Mouse (Mus musculus) granulocyte monocyte progenitor cell, adult 5-6 weeks (primary cell): ENCODE results near the gene Amelx. TPM values are rescaled to one million over a fixed set of nuclear protein-coding genes. Genes with fewer than 3 reads are reported as not detected.

Experiments used
- ATAC-seq: replicated peaks from 2 replicates; pipeline ENCODE4 v1.8.0; 2016; ENCODE audit warnings: mild to moderate bottlenecking, moderate TSS enrichment, inconsistent platforms; ENCODE audit not compliant: poor library complexity, severe bottlenecking
- total RNA-seq, 2 experiments: library from RNA; stranded (forward) in 1 of 2; stranded (reverse) in 1 of 2; fragments of 200-712, 200-1000 nt in 1 of 2; fragments of >200 nt in 1 of 2; fragmentation: Nextera tagmentation in 1 of 2; gene quantifications; 2 replicates each; pipeline ENCODE4 v1.2.3; 2014 to 2017

Gene Amelx
- not detected in 2 replicates for total RNA-seq (2014; fragmentation: Nextera tagmentation)
- not detected in 2 replicates for total RNA-seq (2017)

- ATAC-seq, result no peak
Observed at GRCm38 (mm10) chrX:169187100-169187499, at the start of gene Amelx. Gene Amelx (minus strand): TSS chrX:169187200.

DNA sequence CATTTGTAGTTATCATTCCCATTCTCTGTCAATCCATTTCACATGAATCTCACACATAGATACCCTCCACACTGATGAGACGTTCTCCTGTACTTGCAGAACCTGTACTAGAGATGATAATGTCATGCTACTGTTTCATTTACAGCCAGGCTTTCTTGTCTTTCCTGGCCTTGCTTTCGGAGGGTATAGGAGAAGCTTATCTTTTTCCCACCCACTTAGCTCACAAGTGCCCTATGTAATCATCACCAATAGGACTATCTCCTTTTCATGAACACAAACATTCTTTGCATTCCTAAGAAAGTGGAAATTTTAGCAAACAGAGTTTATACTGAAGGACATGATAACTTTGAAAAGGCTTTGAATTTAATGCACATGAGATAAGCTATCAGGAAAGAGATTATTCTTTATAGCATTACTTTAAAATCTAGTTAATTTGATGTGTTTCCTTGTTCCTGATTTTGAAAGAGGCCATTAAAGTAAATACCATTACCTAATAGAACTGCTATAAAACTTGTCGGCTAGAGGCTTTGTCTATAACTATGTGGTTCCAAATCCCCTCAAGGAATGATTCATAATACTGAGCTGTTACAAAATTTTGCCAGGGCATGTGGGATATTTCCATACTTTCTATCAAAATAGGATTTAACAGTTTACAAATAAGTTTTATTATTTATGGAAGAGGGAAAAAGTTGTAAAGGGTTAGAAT, 35.5 kb upstream of the Amelx start:
- no peak for ATAC-seq

GRCm38 (mm10) chrX:169220064-169220463, 33.1 kb upstream of the Amelx start:
- ATAC-seq, result peak; percentile 66

DNA sequence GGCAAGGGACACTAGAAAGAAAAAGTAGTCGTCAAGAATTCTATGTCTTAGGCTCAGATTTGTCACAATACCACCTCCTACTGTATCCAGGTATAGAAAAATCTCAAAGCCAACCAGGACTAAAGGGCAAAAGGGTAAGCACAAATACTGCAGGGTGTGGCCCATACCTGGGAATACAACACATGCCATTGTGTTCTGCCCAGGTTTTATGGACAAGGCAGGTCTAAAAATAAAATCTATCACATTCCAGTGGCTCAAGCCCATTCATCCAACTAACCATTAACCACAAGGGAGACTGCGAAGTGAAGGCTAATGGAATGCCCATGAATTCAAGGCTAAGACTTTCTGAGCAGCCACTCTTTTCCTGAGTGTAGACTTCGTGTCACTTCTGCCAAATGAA, 23.0 kb upstream of the Amelx start:
- no peak for ATAC-seq

DNA sequence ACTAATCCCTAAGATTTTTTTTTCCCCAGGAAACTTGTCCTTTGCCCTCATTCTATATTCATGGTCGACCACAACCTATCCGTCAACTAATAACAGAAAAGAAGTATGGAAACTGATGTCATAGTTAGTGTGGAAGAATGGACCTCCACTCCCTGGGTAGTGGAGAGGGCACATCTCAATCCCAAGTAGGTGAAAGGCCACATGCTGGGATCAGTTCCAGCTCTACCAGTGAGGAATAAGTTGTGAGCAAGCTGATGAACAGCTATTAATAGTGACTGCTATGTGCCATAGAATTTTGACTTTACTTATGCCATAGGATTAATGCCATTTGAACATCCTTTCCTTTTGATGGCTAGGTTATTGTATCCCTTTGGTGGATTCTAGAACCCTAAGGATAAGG, 8.4 kb downstream of the Amelx start:
- ATAC-seq, result no peak

DNA sequence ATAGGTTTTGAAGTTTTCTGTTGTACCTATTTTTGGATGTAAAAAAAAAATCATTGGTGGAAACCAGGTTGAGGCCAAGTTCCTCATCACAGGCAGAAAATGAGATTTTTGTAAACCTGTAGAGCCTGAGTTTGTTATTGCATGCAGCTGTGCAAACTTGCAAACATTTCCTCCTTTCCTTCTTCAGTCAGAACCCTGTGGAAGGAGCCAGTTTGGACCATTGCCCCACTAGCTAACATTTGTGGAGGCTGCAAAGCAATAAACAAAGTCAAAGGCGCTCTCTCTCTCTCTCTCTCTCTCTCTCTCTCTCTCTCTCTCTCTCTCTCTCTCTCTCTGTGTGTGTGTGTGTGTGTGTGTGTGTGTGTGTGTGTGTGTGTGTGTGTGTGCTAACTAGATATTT, 13.2 kb downstream of the Amelx start:
- no peak for ATAC-seq

- no peak for ATAC-seq
Observed at GRCm38 (mm10) chrX:169170981-169171380, 16.0 kb downstream of the Amelx start.

DNA sequence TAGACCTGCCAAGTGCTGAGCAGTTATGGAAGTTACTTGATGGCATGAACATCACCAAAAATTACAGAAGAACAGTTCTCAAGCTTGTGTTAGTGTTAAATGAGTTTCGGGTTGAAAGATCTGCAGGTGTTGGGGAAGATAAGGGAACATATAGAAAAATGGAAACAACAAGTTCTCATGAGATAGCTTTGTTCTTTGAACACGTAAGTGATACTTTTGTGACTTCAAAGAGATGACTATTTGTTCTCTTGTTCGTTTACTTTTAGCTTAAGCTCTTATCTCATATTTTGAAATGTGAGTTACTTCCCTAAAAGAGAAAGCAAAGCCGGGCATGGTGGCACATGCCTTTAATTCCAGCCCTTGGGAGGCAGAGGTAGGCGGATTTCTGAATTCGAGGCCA, 28.6 kb downstream of the Amelx start:
- no peak for ATAC-seq

- ATAC-seq, result no peak
Observed at GRCm38 (mm10) chrX:169153805-169154204, 33.2 kb downstream of the Amelx start.

DNA sequence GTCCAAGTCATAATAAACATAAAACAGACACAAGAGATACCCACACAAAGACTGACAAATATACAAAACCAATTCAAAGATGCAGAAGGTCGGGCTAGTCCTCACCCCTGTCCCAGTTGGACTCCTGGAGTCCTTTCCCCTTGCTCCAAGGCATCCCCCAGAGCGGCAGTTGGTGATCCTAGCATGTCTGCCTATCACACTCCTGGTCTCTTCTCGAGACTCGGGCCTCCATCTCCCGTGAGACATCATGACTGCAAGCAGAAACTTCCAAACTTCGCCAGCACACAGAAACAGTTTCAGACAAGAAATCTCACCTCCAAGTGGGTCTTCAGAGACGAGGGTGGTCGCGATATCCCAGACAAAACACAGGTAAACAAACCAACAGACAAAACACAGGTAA, 46.5 kb downstream of the Amelx start:
- no peak for ATAC-seq

GRCm38 (mm10) chrX:169139758-169140157, 47.2 kb downstream of the Amelx start:
- ATAC-seq, result no peak

Other genes with a start within 250 kb of the Amelx start
- gene Hccs, start 133.2 kb upstream of the Amelx start, total RNA-seq (2014; fragmentation: Nextera tagmentation), result 30.7 and 33.7 TPM in 2 replicates
- 34.1 and 37.2 TPM in 2 replicates for gene Hccs, start 133.2 kb upstream of the Amelx start, total RNA-seq (2017)